Mouse (Mus musculus) spleen, adult 18-20 months (tissue): ENCODE data around the gene Pear1.

Experiments
- DNase-seq, 2 experiments: peaks; one replicate each; pipeline ENCODE4 v3.0.0; 2022; ENCODE audit warnings: mixed read lengths in 2 of 2

Gene Pear1

DNA sequence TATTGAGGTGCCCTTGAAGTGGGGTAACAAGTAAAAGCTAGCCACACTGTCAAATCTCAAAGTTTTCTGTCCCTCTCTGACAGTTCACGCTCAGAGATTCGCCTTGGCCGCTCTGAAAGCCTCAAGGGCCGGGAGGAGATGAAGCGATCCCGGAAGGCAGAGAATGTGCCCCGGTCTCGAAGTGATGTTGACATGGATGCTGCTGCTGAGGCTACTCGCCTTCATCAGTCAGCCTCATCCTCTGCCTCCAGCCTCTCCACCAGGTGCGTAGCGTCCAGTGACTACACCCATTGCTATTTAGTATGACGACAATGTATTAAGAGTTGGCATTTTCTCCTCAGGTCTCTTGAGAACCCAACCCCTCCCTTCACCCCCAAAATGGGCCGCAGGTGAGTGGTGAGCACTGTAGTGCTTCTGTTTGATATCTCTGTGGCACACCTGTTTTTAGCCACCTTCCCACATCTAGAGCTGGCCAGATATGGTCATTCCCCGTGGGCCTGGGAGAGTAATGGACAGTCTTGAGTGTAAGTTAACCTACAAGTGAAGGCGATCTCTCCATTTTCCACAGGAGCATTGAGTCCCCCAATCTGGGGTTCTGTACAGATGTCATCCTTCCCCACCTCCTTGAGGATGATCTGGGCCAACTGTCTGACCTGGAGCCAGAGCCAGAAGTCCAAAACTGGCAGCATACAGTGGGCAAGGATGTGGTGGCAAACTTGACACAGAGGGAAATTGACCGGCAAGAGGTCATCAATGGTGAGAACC lies 98.5 kb downstream of the Pear1 start:
- no peak for DNase-seq

- DNase-seq, result no peak
Observed at GRCm38 (mm10) chr3:87724556-87724955, 99.5 kb downstream of the Pear1 start.

GRCm38 (mm10) chr3:87718525-87718924 lies 105.6 kb downstream of the Pear1 start:
- DNase-seq, result no peak
